Mouse (Mus musculus): Measurements from ENCODE around the gene Wdr73.

DNA sequence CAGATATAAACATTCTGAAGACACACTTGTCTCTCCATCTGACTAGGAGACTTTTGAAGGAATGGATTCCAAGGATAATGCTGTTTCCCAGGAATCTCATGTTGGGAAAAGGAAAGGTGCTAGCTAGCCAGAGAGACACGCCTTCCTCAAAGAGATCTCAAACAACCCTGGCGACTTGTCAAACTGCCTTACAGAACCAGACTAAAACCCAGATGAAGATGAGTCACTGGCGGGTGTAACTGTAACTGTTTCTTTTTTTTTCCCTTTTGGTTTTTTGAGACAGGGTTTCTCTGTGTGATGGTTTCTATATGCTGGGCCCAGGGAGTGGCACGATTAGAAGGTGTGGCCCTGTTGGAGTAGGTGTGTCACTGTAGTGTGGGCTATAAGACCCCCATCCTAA, 60.1 kb downstream of the Wdr73 start:
- TF ChIP-seq POLR2A (IDR thresholded peaks at IDR 0.05; ENCODE audit: extremely low read depth, insufficient read depth, low read length) (no peak), CTCF (IDR thresholded peaks at IDR 0.05; ENCODE audit: extremely low read depth, insufficient read depth, low read length) (no peak)

Measured in cortical plate, adult 2 months (tissue).